8 mouse cellular contexts compared by ENCODE assay signal in genomic region chr2:84840748-84841563, GRCm38 (mm10). TPM values are rescaled to one million over a fixed set of nuclear protein-coding genes. Genes with fewer than 3 reads are reported as not detected.
DNase-seq lines count a peak whose midpoint lies in the region; ATAC-seq and TF ChIP-seq lines count a peak whose summit lies in the region.

No protein-coding gene starts in this region.

- 0 out of 2 replicates have a peak, but pooled peaks cover 3% of the 10 kb centered on the region for H3K36me3 ChIP-seq in kidney, embryonic 15.5 days
- no peaks in the 10 kb centered on the region for H3K36me3 ChIP-seq in hindbrain, postnatal 0 days (ENCODE audit: insufficient read depth, low read length)
- H3K36me3 ChIP-seq in midbrain, embryonic 15.5 days (replicated peaks) = no peaks in the 10 kb centered on the region

- peak overlapping the region; percentile 93 for H3K27ac ChIP-seq in kidney, embryonic 15.5 days
- no peak overlapping the region for H3K27ac ChIP-seq in cortical plate, adult 2 months (ENCODE audit: insufficient read depth, low read length)
- 0 out of 2 replicates have a peak overlapping the region, but pooled peaks have one; percentile 48 for H3K27ac ChIP-seq in hindbrain, postnatal 0 days
- H3K27ac ChIP-seq in midbrain, embryonic 15.5 days = no peak overlapping the region

- peaks cover 33% of the 10 kb centered on the region for H3K4me1 ChIP-seq in kidney, embryonic 15.5 days
- H3K4me1 ChIP-seq in cortical plate, adult 2 months (ENCODE audit: control insufficient read depth, insufficient read depth, low read length) = no peaks in the 10 kb centered on the region
- peaks cover 11% of the 10 kb centered on the region; the same call in 1 of the 2 replicates for H3K4me1 ChIP-seq in hindbrain, postnatal 0 days (ENCODE audit: insufficient read depth, low read length)
- peaks cover 21% of the 10 kb centered on the region for H3K4me1 ChIP-seq in midbrain, embryonic 15.5 days

- ATAC-seq in kidney, embryonic 15.5 days (replicated peaks; ENCODE audit: low FRiP score) = peak; percentile 28
- no peak for ATAC-seq in hindbrain, postnatal 0 days
- ATAC-seq in midbrain, embryonic 15.5 days (replicated peaks) = no peak; the same call in none of the 2 replicates

- peak overlapping the region; percentile 81 for H3K9ac ChIP-seq in kidney, embryonic 15.5 days
- peak overlapping the region; percentile 38 for H3K9ac ChIP-seq in hindbrain, postnatal 0 days (replicated peaks; ENCODE audit: low read length)
- H3K9ac ChIP-seq in midbrain, embryonic 15.5 days = peak overlapping the region; percentile 36; the same call in 1 of the 2 replicates

- TF ChIP-seq POLR2A in cortical plate, adult 2 months (IDR thresholded peaks at IDR 0.05; ENCODE audit: extremely low read depth, insufficient read depth, low read length) = no peak

- H3K9me3 ChIP-seq in kidney, embryonic 15.5 days (replicated peaks) = no peaks in the 10 kb centered on the region
- no peaks in the 10 kb centered on the region for H3K9me3 ChIP-seq in hindbrain, postnatal 0 days (ENCODE audit: low read length)
- H3K9me3 ChIP-seq in midbrain, embryonic 15.5 days = no peaks in the 10 kb centered on the region

- H3K27me3 ChIP-seq in kidney, embryonic 15.5 days = peaks cover 23% of the 10 kb centered on the region
- peaks cover 26% of the 10 kb centered on the region for H3K27me3 ChIP-seq in hindbrain, postnatal 0 days (ENCODE audit: insufficient read depth, low read length)
- H3K27me3 ChIP-seq in midbrain, embryonic 15.5 days (replicated peaks) = peaks cover 44% of the 10 kb centered on the region

- TF ChIP-seq CTCF in cortical plate, adult 2 months (IDR thresholded peaks at IDR 0.05; ENCODE audit: extremely low read depth, insufficient read depth, low read length) = no peak
- TF ChIP-seq CTCF in hindbrain, postnatal 0 days (IDR thresholded peaks at IDR 0.05; ENCODE audit: low read depth) = no peak

- H3K4me3 ChIP-seq in kidney, embryonic 15.5 days (replicated peaks) = peak overlapping the region; percentile 73
- peak overlapping the region; percentile 16; the same call in 1 of the 2 replicates for H3K4me3 ChIP-seq in cortical plate, adult 2 months (ENCODE audit: insufficient read depth, low read length)
- H3K4me3 ChIP-seq in hindbrain, postnatal 0 days (ENCODE audit: low read length) = peak overlapping the region; percentile 50
- H3K4me3 ChIP-seq in midbrain, embryonic 15.5 days = peak overlapping the region; percentile 46

- 6% methylated on average over 17 of the region's 17 CpGs for WGBS in kidney, embryonic 15.5 days
- WGBS in hindbrain, postnatal 0 days = 12% methylated on average over 17 of the region's 17 CpGs
- 10% methylated on average over 17 of the region's 17 CpGs for WGBS in midbrain, embryonic 15.5 days

- peak overlapping the region; percentile 95 for H3K4me2 ChIP-seq in kidney, embryonic 15.5 days
- peak overlapping the region; percentile 89 for H3K4me2 ChIP-seq in hindbrain, postnatal 0 days (ENCODE audit: low read depth, low read length)
- peak overlapping the region; percentile 93 for H3K4me2 ChIP-seq in midbrain, embryonic 15.5 days

- DNase-seq in kidney, postnatal 25 days = no peak
- DNase-seq in hindbrain, postnatal 0 days (ENCODE audit: low spot score) = no peak
- no peak for DNase-seq in adrenal gland, postnatal 10 days
- DNase-seq in thymus, postnatal 4 days = no peak
- DNase-seq in natural killer cell, adult 2 months (ENCODE audit: low spot score in 2 of 2) = no peak

RNA-seq across cellular contexts. Expression of gene Slc43a1, which starts 2.3 kb away (rescaled TPM):
- polyA plus RNA-seq in kidney, embryonic 15.5 days (2015; fragmentation: Nextera tagmentation; extraction: Ambion mirVana) = 16.5 and 20.7 TPM in 2 replicates
- polyA plus RNA-seq in cortical plate, adult 2 months (2012; rRNA removed) = 0.13 and 0.52 TPM in 2 replicates
- total RNA-seq in hindbrain, postnatal 0 days (2014; rRNA removed) = 5.8 and 9.3 TPM in 2 replicates
- polyA plus RNA-seq in hindbrain, postnatal 0 days (2015; fragmentation: Nextera tagmentation; extraction: Ambion mirVana) = 1.3 and 1.5 TPM in 2 replicates
- 1.2 and 1.9 TPM in 2 replicates for polyA plus RNA-seq in midbrain, embryonic 15.5 days (2015; fragmentation: Nextera tagmentation; extraction: Ambion mirVana)
- 1 to 10 TPM; 7.9 to 8.0 TPM for total RNA-seq in adrenal gland, postnatal 10 days (2021)

RNA-seq across cellular contexts. Expression of gene Timm10, which starts 14.2 kb away (rescaled TPM):
- polyA plus RNA-seq in kidney, embryonic 15.5 days (2015; fragmentation: Nextera tagmentation; extraction: Ambion mirVana) = 54.2 and 54.4 TPM in 2 replicates
- polyA plus RNA-seq in cortical plate, adult 2 months (2012; rRNA removed) = 82.0 and 85.7 TPM in 2 replicates
- total RNA-seq in hindbrain, postnatal 0 days (2014; rRNA removed) = 44.5 and 57.3 TPM in 2 replicates
- 82.5 and 91.7 TPM in 2 replicates for polyA plus RNA-seq in hindbrain, postnatal 0 days (2015; fragmentation: Nextera tagmentation; extraction: Ambion mirVana)
- 70.1 and 82.8 TPM in 2 replicates for polyA plus RNA-seq in midbrain, embryonic 15.5 days (2015; fragmentation: Nextera tagmentation; extraction: Ambion mirVana)
- 10 to 100 TPM; 66.0 to 69.7 TPM for total RNA-seq in adrenal gland, postnatal 10 days (2021)

RNA-seq across cellular contexts. Expression of gene Smtnl1, which starts 18.5 kb away (rescaled TPM):
- polyA plus RNA-seq in kidney, embryonic 15.5 days (2015; fragmentation: Nextera tagmentation; extraction: Ambion mirVana) = 0.42 and 0.43 TPM in 2 replicates
- polyA plus RNA-seq in cortical plate, adult 2 months (2012; rRNA removed) = not detected in 2 replicates
- 0.75 TPM in 1 of 2 replicates, not detected in the other for total RNA-seq in hindbrain, postnatal 0 days (2014; rRNA removed)
- polyA plus RNA-seq in hindbrain, postnatal 0 days (2015; fragmentation: Nextera tagmentation; extraction: Ambion mirVana) = not detected in 2 replicates
- polyA plus RNA-seq in midbrain, embryonic 15.5 days (2015; fragmentation: Nextera tagmentation; extraction: Ambion mirVana) = not detected in 2 replicates
- 10 to 100 TPM in 1 of 2 experiments, 1 to 10 TPM in 1; 3.8 to 21.0 TPM for total RNA-seq in adrenal gland, postnatal 10 days (2021)

RNA-seq across cellular contexts. Expression of gene Ube2l6, which starts 42.3 kb away (rescaled TPM):
- 42.8 and 51.1 TPM in 2 replicates for polyA plus RNA-seq in kidney, embryonic 15.5 days (2015; fragmentation: Nextera tagmentation; extraction: Ambion mirVana)
- 9.4 and 12.1 TPM in 2 replicates for polyA plus RNA-seq in cortical plate, adult 2 months (2012; rRNA removed)
- 12.8 and 22.6 TPM in 2 replicates for total RNA-seq in hindbrain, postnatal 0 days (2014; rRNA removed)
- polyA plus RNA-seq in hindbrain, postnatal 0 days (2015; fragmentation: Nextera tagmentation; extraction: Ambion mirVana) = 16.8 and 17.7 TPM in 2 replicates
- polyA plus RNA-seq in midbrain, embryonic 15.5 days (2015; fragmentation: Nextera tagmentation; extraction: Ambion mirVana) = 21.6 and 25.7 TPM in 2 replicates
- total RNA-seq in adrenal gland, postnatal 10 days (2021) = 10 to 100 TPM; 29.5 to 31.3 TPM

RNA-seq across cellular contexts. Expression of gene Rtn4rl2, which starts 45.6 kb away (rescaled TPM):
- polyA plus RNA-seq in kidney, embryonic 15.5 days (2015; fragmentation: Nextera tagmentation; extraction: Ambion mirVana) = 1.2 and 1.6 TPM in 2 replicates
- 73.3 and 76.9 TPM in 2 replicates for polyA plus RNA-seq in cortical plate, adult 2 months (2012; rRNA removed)
- 10.1 and 12.2 TPM in 2 replicates for total RNA-seq in hindbrain, postnatal 0 days (2014; rRNA removed)
- 4.2 and 4.3 TPM in 2 replicates for polyA plus RNA-seq in hindbrain, postnatal 0 days (2015; fragmentation: Nextera tagmentation; extraction: Ambion mirVana)
- 4.9 and 6.0 TPM in 2 replicates for polyA plus RNA-seq in midbrain, embryonic 15.5 days (2015; fragmentation: Nextera tagmentation; extraction: Ambion mirVana)
- 1 to 10 TPM; 1.3 to 2.1 TPM for total RNA-seq in adrenal gland, postnatal 10 days (2021)

Comparison
In these comparisons a context has a peak if more than half of its experiments do, and no peak if none do; other contexts are left out.
1. H3K27ac ChIP-seq: peak in kidney, embryonic 15.5 days (single experiment) and hindbrain, postnatal 0 days (single experiment); none in cortical plate, adult 2 months (single experiment) and midbrain, embryonic 15.5 days (single experiment).
2. H3K4me3 ChIP-seq: peak in every context shown above with its lines; median percentile 73 in kidney, embryonic 15.5 days; 50 in hindbrain, postnatal 0 days; 46 in midbrain, embryonic 15.5 days; 16 in cortical plate, adult 2 months.
3. Peak in every context shown above with its lines, with median percentiles within 50 percentile points of each other: H3K4me2 ChIP-seq and H3K9ac ChIP-seq.